Comparison of ENCODE assay signal across 29 mouse cellular contexts in genomic region chr11:65153006-65153405, GRCm38 (mm10). TPM values are rescaled to one million over a fixed set of nuclear protein-coding genes. Genes with fewer than 3 reads are reported as not detected.
A peak's percentile ranks its signal among the peaks of the same experiment; 100 is the strongest.
DNase-seq lines count a peak whose midpoint lies in the region; TF ChIP-seq lines count a peak whose summit lies in the region.
"Had no signal": no experiment of that assay in that cellular context is flagged by ENCODE, and none has a peak within 500 bp of the region (broad histone marks: within the 10 kb centered on the region; RNA-seq: fewer than 3 reads in every experiment).

No protein-coding gene starts in this region.

- H3K4me3 ChIP-seq in cerebellum, adult 2 months (replicated peaks; ENCODE audit: insufficient read depth, low read depth, low read length) = no peak overlapping the region
- no peak overlapping the region for H3K4me3 ChIP-seq in lung, adult 2 months (replicated peaks; ENCODE audit: extremely low read depth, low read depth, low read length)
- H3K4me3 ChIP-seq in thymus, adult 2 months (ENCODE audit: control insufficient read depth, insufficient read depth, low read length) = no peak overlapping the region
- H3K4me3 ChIP-seq: embryonic facial prominence, embryonic 13.5 days; hindbrain, embryonic 13.5 days; midbrain, embryonic 10.5 days; midbrain, embryonic 15.5 days had no signal

- no peak for TF ChIP-seq CTCF in cerebellum, adult 2 months (IDR thresholded peaks at IDR 0.05; ENCODE audit: borderline replicate concordance, insufficient read depth, low read depth, low read length)
- TF ChIP-seq CTCF in lung, adult 2 months (IDR thresholded peaks at IDR 0.05; ENCODE audit: insufficient read depth, low read length) = no peak
- no peak for TF ChIP-seq CTCF in thymus, adult 2 months (IDR thresholded peaks at IDR 0.05; ENCODE audit: borderline replicate concordance, control insufficient read depth, extremely low read depth, insufficient read depth, low read length, poor library complexity)

- DNase-seq in cerebellum, adult 11 months = peak; percentile 38
- peak; percentile 56 to 84 for DNase-seq in cerebellum, adult 2 months
- DNase-seq in cerebellum, postnatal 14 days = peak; percentile 15 to 37
- DNase-seq in lung, adult 2 months = no peak
- no peak for DNase-seq in thymus, adult 2 months
- no peak for DNase-seq in kidney, postnatal 14 days
- DNase-seq: adrenal gland, adult 8-10 months; gastrocnemius, postnatal 10 days; heart, adult 18-20 months; heart, postnatal 4 days; kidney, adult 9 months; kidney, postnatal 10 days; liver; lung, embryonic 14.5 days; spleen, adult 18-20 months; thymus, postnatal 25 days had no signal

- H3K4me1 ChIP-seq in cerebellum, adult 2 months (ENCODE audit: control insufficient read depth, insufficient read depth, low read length) = peaks cover 37% of the 10 kb centered on the region
- no peaks in the 10 kb centered on the region; the same call in none of the 2 replicates for H3K4me1 ChIP-seq in lung, adult 2 months (ENCODE audit: control insufficient read depth, insufficient read depth, low read length)
- H3K4me1 ChIP-seq in thymus, adult 2 months (replicated peaks; ENCODE audit: control insufficient read depth, insufficient read depth, low read length) = no peaks in the 10 kb centered on the region
- H3K4me1 ChIP-seq: embryonic facial prominence, embryonic 13.5 days had no signal

- 20% methylated on average over 5 of the region's 5 CpGs for WGBS in cerebellum, adult 2 months
- WGBS in lung, adult 2 months = 76% methylated on average over 5 of the region's 5 CpGs
- 90% methylated on average over 5 of the region's 5 CpGs for WGBS in thymus, adult 2 months

- H3K27ac ChIP-seq in cerebellum, adult 2 months (ENCODE audit: insufficient read depth, low read length) = no peak overlapping the region; the same call in 1 of the 2 replicates
- H3K27ac ChIP-seq in thymus, adult 2 months (ENCODE audit: control insufficient read depth, insufficient read depth, low read length) = no peak overlapping the region
- H3K27ac ChIP-seq: embryonic facial prominence, embryonic 13.5 days; hindbrain, embryonic 13.5 days; liver, embryonic 14.5 days; midbrain, embryonic 10.5 days; midbrain, embryonic 15.5 days had no signal

- no peak for TF ChIP-seq POLR2A in cerebellum, adult 2 months (IDR thresholded peaks at IDR 0.05; ENCODE audit: borderline replicate concordance, insufficient read depth, low read length)
- no peak for TF ChIP-seq POLR2A in lung, adult 2 months (IDR thresholded peaks at IDR 0.05; ENCODE audit: borderline replicate concordance, extremely low read depth, low read depth, low read length)
- TF ChIP-seq POLR2A in thymus, adult 2 months (IDR thresholded peaks at IDR 0.05; ENCODE audit: control insufficient read depth, extremely low read depth, insufficient read depth, low read length, poor library complexity) = no peak

- no peaks in the 10 kb centered on the region for H3K36me3 ChIP-seq in thymus, adult 2 months (ENCODE audit: control insufficient read depth, insufficient read depth, low read length)
- H3K36me3 ChIP-seq: embryonic facial prominence, embryonic 13.5 days; hindbrain, embryonic 13.5 days; midbrain, embryonic 10.5 days; midbrain, embryonic 15.5 days had no signal

- no peaks in the 10 kb centered on the region for H3K27me3 ChIP-seq in cerebellum, adult 2 months (ENCODE audit: control insufficient read depth, insufficient read depth, low read length)
- no peaks in the 10 kb centered on the region for H3K27me3 ChIP-seq in thymus, adult 2 months (ENCODE audit: control insufficient read depth, insufficient read depth, low read length)
- H3K27me3 ChIP-seq: CH12.LX; embryonic facial prominence, embryonic 13.5 days; hindbrain, embryonic 13.5 days; midbrain, embryonic 15.5 days had no signal

RNA-seq across cellular contexts. Expression of gene 1700086D15Rik, which starts 6.7 kb away (rescaled TPM):
- polyA plus RNA-seq in cerebellum, adult 2 months (2012; rRNA removed) = 1.6 and 2.2 TPM in 2 replicates
- 0.27 and 0.32 TPM in 2 replicates for polyA plus RNA-seq in lung, adult 2 months (2012; rRNA removed)
- polyA plus RNA-seq in thymus, adult 2 months (2012; rRNA removed) = not detected in 2 replicates
- polyA plus RNA-seq: C2C12; embryonic facial prominence, embryonic 13.5 days; forebrain, embryonic 11.5 days; forebrain, embryonic 16.5 days; heart, embryonic 16.5 days; hindbrain, embryonic 13.5 days; intestine, embryonic 16.5 days; liver, embryonic 14.5 days; neural tube, embryonic 11.5 days; stomach, embryonic 16.5 days had no signal

RNA-seq across cellular contexts. Expression of gene Arhgap44, which starts 9.8 kb away (rescaled TPM):
- 77.3 and 82.9 TPM in 2 replicates for polyA plus RNA-seq in cerebellum, adult 2 months (2012; rRNA removed)
- polyA plus RNA-seq in lung, adult 2 months (2012; rRNA removed) = 28.1 and 32.6 TPM in 2 replicates
- 5.5 and 6.7 TPM in 2 replicates for polyA plus RNA-seq in thymus, adult 2 months (2012; rRNA removed)

Comparison
In these comparisons a context has a peak if more than half of its experiments do, and no peak if none do; other contexts are left out.
1. DNase-seq: peak in cerebellum, adult 11 months (single experiment), cerebellum, adult 2 months (2 of 2) and cerebellum, postnatal 14 days (2 of 2); none in lung, adult 2 months (single experiment), thymus, adult 2 months (single experiment) and kidney, postnatal 14 days (single experiment).